23 mouse cellular contexts compared by ENCODE assay signal in the genomic region with DNA sequence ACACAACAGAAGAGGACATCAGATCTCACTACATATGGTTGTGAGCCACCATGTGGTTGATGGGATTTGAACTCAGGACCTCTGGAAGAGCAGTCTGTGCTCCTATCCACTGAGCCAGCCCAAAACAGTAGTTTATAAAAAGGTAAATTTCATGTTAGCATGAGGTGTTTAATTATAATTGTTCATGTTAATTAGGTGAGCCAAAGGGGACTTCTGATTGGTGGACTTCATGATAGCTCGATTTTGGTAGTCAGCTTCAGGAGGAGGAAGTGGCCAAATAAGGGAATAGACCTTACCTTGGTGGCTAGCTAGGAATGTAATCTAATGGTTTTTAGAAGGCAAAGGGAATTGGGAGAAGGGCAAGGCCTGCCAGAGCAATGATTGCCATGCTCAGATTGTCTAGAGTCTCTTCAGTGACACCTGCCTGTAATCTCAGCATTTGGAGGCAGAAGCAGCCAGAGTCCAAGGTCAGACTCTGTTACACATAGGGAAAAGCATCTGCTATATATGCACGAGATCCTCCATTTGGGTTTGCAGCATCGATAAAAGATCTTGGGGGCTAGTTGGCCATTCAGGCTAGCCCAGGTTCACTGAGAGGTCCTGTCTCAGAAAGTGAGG. TPM values are rescaled to one million over a fixed set of nuclear protein-coding genes. Genes with fewer than 3 reads are reported as not detected.
DNase-seq lines count a peak whose midpoint lies in the region; ATAC-seq and TF ChIP-seq lines count a peak whose summit lies in the region.
"Had no signal": no experiment of that assay in that cellular context is flagged by ENCODE, and none has a peak within 500 bp of the region (broad histone marks: within the 10 kb centered on the region; RNA-seq: fewer than 3 reads in every experiment).

No protein-coding gene starts in this region.

- H3K4me1 ChIP-seq in heart, embryonic 12.5 days (replicated peaks): no peaks in the 10 kb centered on the region
- peaks cover 2 to 7% of the 10 kb centered on the region in 2 experiments for H3K4me1 ChIP-seq in MEL (ENCODE audit: control insufficient read depth in 1 of 2, insufficient read depth in 2 of 2, low read length in 2 of 2)
- no peaks in the 10 kb centered on the region for H3K4me1 ChIP-seq in intestine, embryonic 16.5 days (ENCODE audit: control insufficient read depth, insufficient read depth, low read length)
- H3K4me1 ChIP-seq: embryonic facial prominence, embryonic 12.5 days; forebrain, embryonic 13.5 days; forebrain, embryonic 15.5 days had no signal

- no peak for TF ChIP-seq EP300 in MEL (IDR thresholded peaks at IDR 0.05; ENCODE audit: low read depth in 1 of 2, low read length in 2 of 2)

- 0 out of 2 replicates have a peak overlapping the region, but pooled peaks have one; percentile 30 for H3K9ac ChIP-seq in heart, embryonic 12.5 days
- H3K9ac ChIP-seq in MEL (ENCODE audit: control insufficient read depth, low read depth, low read length, poor library complexity, severe bottlenecking): no peak overlapping the region
- no peak overlapping the region for H3K9ac ChIP-seq in intestine, embryonic 16.5 days (ENCODE audit: low read depth, low read length)
- H3K9ac ChIP-seq: embryonic facial prominence, embryonic 12.5 days; forebrain, embryonic 13.5 days; forebrain, embryonic 15.5 days; forebrain, postnatal 0 days had no signal

- TF ChIP-seq POLR2A in MEL (IDR thresholded peaks at IDR 0.05; ENCODE audit: control insufficient read depth in 1 of 2, insufficient read depth in 1 of 2, low read depth in 1 of 2, low read length in 2 of 2, poor library complexity in 1 of 2): no peak

- 72% methylated on average over 3 of the region's 3 CpGs for WGBS in heart, embryonic 12.5 days
- 81% methylated on average over 3 of the region's 3 CpGs for WGBS in intestine, embryonic 16.5 days

- TF ChIP-seq CTCF in MEL (IDR thresholded peaks at IDR 0.05 in 2 of 3, conservative IDR thresholded peaks at IDR 0.05 in 1 of 3; ENCODE audit: control insufficient read depth in 1 of 3, insufficient read depth in 1 of 3, low read depth in 2 of 3, low read length in 3 of 3, poor library complexity in 1 of 3, severe bottlenecking in 1 of 3): no peak

- no peaks in the 10 kb centered on the region for H3K79me2 ChIP-seq in MEL (ENCODE audit: control insufficient read depth, insufficient read depth, low read length, poor library complexity)

- H3K4me2 ChIP-seq in heart, embryonic 12.5 days: no peak overlapping the region
- H3K4me2 ChIP-seq in intestine, embryonic 16.5 days (ENCODE audit: low read depth, low read length): no peak overlapping the region
- H3K4me2 ChIP-seq: embryonic facial prominence, embryonic 12.5 days; forebrain, embryonic 13.5 days; forebrain, embryonic 15.5 days had no signal

- no peak for ATAC-seq in heart, embryonic 12.5 days (ENCODE audit: insufficient number of reproducible peaks, low FRiP score)
- ATAC-seq in intestine, embryonic 16.5 days: no peak
- ATAC-seq: forebrain, embryonic 13.5 days; forebrain, embryonic 15.5 days; forebrain, postnatal 0 days had no signal

- H3K27me3 ChIP-seq in heart, embryonic 12.5 days (replicated peaks): 0 out of 2 replicates have a peak, but pooled peaks cover 4% of the 10 kb centered on the region
- no peaks in the 10 kb centered on the region; a peak in 1 of 4 replicates for H3K27me3 ChIP-seq in MEL (ENCODE audit: control insufficient read depth in 1 of 2, insufficient read depth in 2 of 2, low read length in 2 of 2)
- H3K27me3 ChIP-seq in intestine, embryonic 16.5 days (replicated peaks; ENCODE audit: control insufficient read depth, insufficient read depth, low read length): no peaks in the 10 kb centered on the region
- H3K27me3 ChIP-seq: embryonic facial prominence, embryonic 12.5 days; forebrain, embryonic 13.5 days; forebrain, embryonic 15.5 days had no signal

- H3K4me3 ChIP-seq in heart, embryonic 12.5 days: no peak overlapping the region
- no peak overlapping the region for H3K4me3 ChIP-seq in MEL (ENCODE audit: control insufficient read depth in 1 of 2, insufficient read depth in 1 of 2, low read depth in 2 of 2, low read length in 2 of 2)
- no peak overlapping the region for H3K4me3 ChIP-seq in intestine, embryonic 16.5 days (ENCODE audit: low read length)
- H3K4me3 ChIP-seq: embryonic facial prominence, embryonic 12.5 days; forebrain, embryonic 13.5 days; forebrain, embryonic 15.5 days had no signal

- TF ChIP-seq RAD21 in MEL (IDR thresholded peaks at IDR 0.05; ENCODE audit: low read depth, low read length): no peak

- intact Hi-C loops in heart, postnatal 36 days (cut with DNase I): no loop called here
- intact Hi-C loops in heart, postnatal 25 days (cut with DNase I): loop anchor here (5.0 kb wide), 1 partner anchor 105 kb away; no protein-coding TSS in a partner anchor

- no peaks in the 10 kb centered on the region for H3K36me3 ChIP-seq in heart, embryonic 12.5 days
- H3K36me3 ChIP-seq in MEL (ENCODE audit: control insufficient read depth in 1 of 2, insufficient read depth in 2 of 2, low read length in 2 of 2): peaks cover 0 to 4% of the 10 kb centered on the region in 2 experiments; a peak in 2 of 4 replicates
- no peaks in the 10 kb centered on the region for H3K36me3 ChIP-seq in intestine, embryonic 16.5 days (ENCODE audit: control insufficient read depth, insufficient read depth, low read length)
- H3K36me3 ChIP-seq: embryonic facial prominence, embryonic 12.5 days; forebrain, embryonic 15.5 days; G1E had no signal

- peaks cover 4% of the 10 kb centered on the region; the same call in 1 of the 2 replicates for H3K9me3 ChIP-seq in heart, embryonic 12.5 days (replicated peaks)
- no peaks in the 10 kb centered on the region for H3K9me3 ChIP-seq in MEL (replicated peaks; ENCODE audit: insufficient read depth, low read length)
- no peaks in the 10 kb centered on the region for H3K9me3 ChIP-seq in intestine, embryonic 16.5 days (ENCODE audit: control insufficient read depth, low read length)
- H3K9me3 ChIP-seq: embryonic facial prominence, embryonic 12.5 days; forebrain, embryonic 13.5 days; forebrain, embryonic 15.5 days had no signal

- DNase-seq in heart, adult 11 months: peak; percentile 71
- DNase-seq in heart, postnatal 36 days: no peak
- DNase-seq in heart, postnatal 25 days (ENCODE audit: low spot score): no peak
- DNase-seq in A20 (ENCODE audit: low read depth, low spot score) (peak; percentile 30), MEL (ENCODE audit: low read depth, low spot score) (peak; percentile 56)
- no peak for DNase-seq in thymus, postnatal 4 days
- DNase-seq: adrenal gland, adult 2 months; adrenal gland, postnatal 10 days; adrenal gland, postnatal 25 days; cerebellum, adult 11 months; cerebellum, adult 18-20 months; cerebellum, adult 8-10 months; cerebellum, adult 9-11 months; cerebellum, postnatal 14 days; cerebellum, postnatal 36 days; embryo, embryonic 11 days; forebrain, postnatal 0 days had no signal

- H3K27ac ChIP-seq in heart, embryonic 12.5 days (ENCODE audit: poor library complexity, severe bottlenecking): no peak overlapping the region
- H3K27ac ChIP-seq in MEL (ENCODE audit: control insufficient read depth, low read depth, low read length): no peak overlapping the region
- no peak overlapping the region for H3K27ac ChIP-seq in intestine, embryonic 16.5 days (ENCODE audit: low read length)
- H3K27ac ChIP-seq: embryonic facial prominence, embryonic 12.5 days; forebrain, embryonic 13.5 days; forebrain, embryonic 15.5 days had no signal

TF ChIP-seq in MEL, 35 proteins besides CTCF, POLR2A, EP300 and RAD21:
- no peak for TF ChIP-seq CHD1 (IDR thresholded peaks at IDR 0.05; ENCODE audit: low read depth, low read length)
- TF ChIP-seq NELFE (IDR thresholded peaks at IDR 0.05; ENCODE audit: low read depth, low read length): no peak
- no peak for TF ChIP-seq TAL1 (IDR thresholded peaks at IDR 0.05; ENCODE audit: low read length)
- peak; percentile 95 for TF ChIP-seq TBP (IDR thresholded peaks at IDR 0.05; ENCODE audit: low read depth, low read length)
- TF ChIP-seq ELF1 (IDR thresholded peaks at IDR 0.05; ENCODE audit: low read depth, low read length): no peak
- no peak for TF ChIP-seq RCOR1 (IDR thresholded peaks at IDR 0.05; ENCODE audit: low read depth, low read length)
- no peak for TF ChIP-seq USF2 (IDR thresholded peaks at IDR 0.05; ENCODE audit: borderline replicate concordance in 1 of 2, insufficient read depth in 1 of 2, low read depth in 1 of 2, low read length in 2 of 2)

RNA-seq across cellular contexts. Expression of gene Fbxo47, which starts 13.7 kb away (rescaled TPM):
- under 1 TPM; 0.35 to 0.69 TPM for total RNA-seq in heart, postnatal 36 days (2021)
- polyA plus RNA-seq in heart, embryonic 12.5 days (2016; fragmentation: Nextera tagmentation; extraction: Ambion mirVana): 0.87 and 1.5 TPM in 2 replicates
- total RNA-seq in heart, postnatal 25 days (2021): under 1 TPM in 1 of 2 experiments, not detected in 1; 0.11 TPM
- 0.73 and 1.4 TPM in 2 replicates for total RNA-seq in MEL (2012; rRNA removed)
- polyA plus RNA-seq in MEL (2012; ENCODE audit: insufficient read depth in 1 of 2, insufficient read length in 2 of 2, low read depth in 1 of 2, low replicate concordance in 2 of 2, missing spikeins in 1 of 2): 1 to 10 TPM in 1 of 2 experiments, not detected in 1; 1.2 TPM
- polyA plus RNA-seq in intestine, embryonic 16.5 days (2015; fragmentation: Nextera tagmentation; extraction: Ambion mirVana): 0.26 and 0.78 TPM in 2 replicates
- polyA plus RNA-seq: adrenal gland, adult 2 months; G1E had no signal

RNA-seq across cellular contexts. Expression of gene B230217C12Rik, which starts 57.1 kb away (rescaled TPM):
- 1 to 10 TPM in 1 of 2 experiments, under 1 TPM in 1; 1.00 to 1.4 TPM for total RNA-seq in heart, postnatal 36 days (2021)
- polyA plus RNA-seq in heart, embryonic 12.5 days (2016; fragmentation: Nextera tagmentation; extraction: Ambion mirVana): 6.9 and 7.4 TPM in 2 replicates
- under 1 TPM; 0.83 to 0.87 TPM for total RNA-seq in heart, postnatal 25 days (2021)
- 0.29 TPM in 1 of 2 replicates, not detected in the other for total RNA-seq in MEL (2012; rRNA removed)
- polyA plus RNA-seq in MEL (2012; ENCODE audit: insufficient read depth in 1 of 2, insufficient read length in 2 of 2, low read depth in 1 of 2, low replicate concordance in 2 of 2, missing spikeins in 1 of 2): under 1 TPM in 1 of 2 experiments, not detected in 1; 0.81 TPM
- 4.1 TPM in 2 replicates for polyA plus RNA-seq in intestine, embryonic 16.5 days (2015; fragmentation: Nextera tagmentation; extraction: Ambion mirVana)
- polyA plus RNA-seq: G1E had no signal

Comparison
In these comparisons a context has a peak if more than half of its experiments do, and no peak if none do; other contexts are left out.
1. DNase-seq: peak in heart, adult 11 months (single experiment), A20 (single experiment) and MEL (single experiment); none in heart, postnatal 36 days (0 of 2), heart, postnatal 25 days (single experiment) and thymus, postnatal 4 days (single experiment).